Mouse (Mus musculus): ENCODE measurements at regions not wholly inside any gene's neighbourhood (a gene's known extent, or its start where the extent isn't known, plus 50 kb on each side); places are given as distances from the start of the nearest gene placed in this dataset.

DNA sequence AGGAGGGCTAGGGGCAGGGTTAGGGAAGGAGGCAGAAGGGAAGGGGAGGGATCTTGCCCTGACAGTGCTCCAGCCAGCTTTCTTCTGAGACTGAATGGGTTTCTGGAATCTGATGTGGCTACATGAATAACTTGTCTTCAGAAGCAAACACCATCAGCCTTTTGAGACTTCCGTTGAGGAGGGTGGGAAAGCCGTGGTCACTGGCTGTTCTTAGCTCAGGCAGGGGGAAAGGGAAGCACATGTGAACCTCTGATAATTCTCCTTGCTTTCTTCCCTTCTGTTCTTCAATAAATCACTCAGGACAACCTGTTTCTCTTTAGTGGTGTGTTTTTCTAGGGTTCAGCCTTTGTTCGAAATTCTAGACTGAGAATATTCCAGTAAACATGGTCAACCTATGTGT lies 148.9 kb downstream of the Bcl11a start:
- no peak for DNase-seq (ENCODE audit: low read depth, low spot score)

DNA sequence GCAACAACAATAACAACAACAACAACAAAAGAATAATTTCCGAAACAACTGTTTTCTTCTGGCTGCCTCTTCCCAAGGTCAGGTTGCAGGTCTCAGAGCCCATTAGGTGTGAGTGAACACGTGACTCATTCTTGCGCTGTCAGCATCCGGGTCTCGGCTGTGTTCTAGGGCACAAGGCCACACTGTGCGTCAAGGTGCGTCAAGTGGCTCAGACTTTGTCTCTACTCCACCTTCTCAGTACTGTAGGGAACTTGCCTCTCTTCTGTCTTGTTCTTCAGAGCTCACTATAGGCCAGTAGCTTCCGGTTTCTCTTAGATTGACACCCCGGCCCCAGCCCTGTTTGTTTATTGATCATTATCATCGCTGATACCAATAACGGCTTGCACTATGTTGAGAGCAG lies 155.5 kb downstream of the Bcl11a start:
- DNase-seq (ENCODE audit: low read depth, low spot score) = no peak

DNA sequence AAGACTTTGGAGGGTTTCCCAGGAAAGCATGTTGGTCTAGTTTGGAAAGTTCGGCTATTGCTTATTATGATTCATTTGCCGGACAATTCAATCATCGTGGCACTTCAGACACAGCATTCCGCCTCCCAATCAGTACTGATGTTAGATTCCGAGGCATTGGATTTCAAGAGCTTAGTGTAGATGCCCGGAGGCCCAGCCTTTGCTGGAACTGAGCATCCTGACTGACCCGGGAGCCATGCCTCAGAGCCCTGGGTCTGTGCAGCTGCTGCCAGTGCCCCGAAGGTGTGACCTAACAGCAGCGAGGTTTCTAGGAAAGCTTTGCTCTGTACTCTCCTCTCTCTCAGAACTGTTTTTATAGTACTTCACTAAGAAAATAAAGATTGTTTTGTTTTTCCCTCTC lies 156.0 kb downstream of the Bcl11a start:
- no peak for DNase-seq (ENCODE audit: low read depth, low spot score)

DNA sequence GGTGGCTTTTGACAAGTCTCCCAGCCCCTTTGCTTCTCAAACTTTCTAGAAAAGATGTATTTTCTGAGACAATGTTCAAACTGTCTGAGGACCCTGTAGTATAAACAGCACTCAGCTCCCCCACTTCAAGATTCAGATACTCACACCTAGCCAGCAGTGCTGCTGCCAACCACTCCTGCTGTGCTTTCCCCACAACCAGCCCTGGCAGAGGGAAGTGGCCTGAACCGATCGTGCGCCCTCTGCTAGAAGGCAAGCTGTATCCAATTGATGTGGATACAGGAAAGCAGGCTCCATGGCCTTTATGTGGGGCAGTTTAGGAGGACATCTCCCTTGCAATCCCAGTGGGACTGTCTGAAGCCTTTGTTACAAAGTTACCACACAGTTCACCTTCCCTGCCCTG lies 156.6 kb downstream of the Bcl11a start:
- no peak for DNase-seq (ENCODE audit: low read depth, low spot score)

DNA sequence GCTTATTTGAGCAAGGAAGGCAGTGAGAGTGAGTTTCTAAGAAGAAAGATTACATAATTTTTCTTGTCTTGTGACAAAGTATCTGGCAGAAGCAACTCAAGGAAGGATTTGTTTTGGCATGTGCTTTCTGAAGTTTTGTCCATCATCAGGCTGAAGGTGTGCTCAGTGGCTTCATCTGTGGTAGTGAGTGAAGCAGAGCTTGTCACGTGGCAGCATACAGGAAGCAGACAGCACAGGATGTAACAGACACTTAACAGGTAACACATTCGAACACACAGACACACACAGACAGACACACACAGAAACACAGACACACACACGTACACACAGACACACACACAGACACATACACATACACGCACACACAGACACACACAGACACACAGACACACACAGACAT lies 157.5 kb downstream of the Bcl11a start:
- DNase-seq (ENCODE audit: low read depth, low spot score) = no peak

DNA sequence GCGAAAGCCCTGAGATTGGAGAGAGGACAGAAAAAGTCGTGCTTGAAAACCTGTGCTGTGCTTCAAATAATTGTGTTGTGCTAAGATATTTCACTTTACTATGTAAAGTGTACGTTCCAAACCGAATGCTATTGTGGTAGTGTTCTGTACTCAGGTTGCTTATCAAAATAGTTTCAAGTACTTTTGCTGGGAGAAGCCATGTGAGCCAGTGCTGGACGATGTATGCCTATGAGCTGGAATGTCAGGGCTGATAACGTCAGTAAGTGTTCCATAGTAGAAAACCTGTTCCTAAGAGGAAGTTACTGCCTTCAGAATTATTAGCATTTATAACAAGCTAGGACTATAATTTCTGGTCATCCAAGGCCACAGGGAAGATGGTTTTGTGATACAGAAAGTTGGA lies 161.8 kb downstream of the Bcl11a start:
- DNase-seq (ENCODE audit: low read depth, low spot score) = no peak

DNA sequence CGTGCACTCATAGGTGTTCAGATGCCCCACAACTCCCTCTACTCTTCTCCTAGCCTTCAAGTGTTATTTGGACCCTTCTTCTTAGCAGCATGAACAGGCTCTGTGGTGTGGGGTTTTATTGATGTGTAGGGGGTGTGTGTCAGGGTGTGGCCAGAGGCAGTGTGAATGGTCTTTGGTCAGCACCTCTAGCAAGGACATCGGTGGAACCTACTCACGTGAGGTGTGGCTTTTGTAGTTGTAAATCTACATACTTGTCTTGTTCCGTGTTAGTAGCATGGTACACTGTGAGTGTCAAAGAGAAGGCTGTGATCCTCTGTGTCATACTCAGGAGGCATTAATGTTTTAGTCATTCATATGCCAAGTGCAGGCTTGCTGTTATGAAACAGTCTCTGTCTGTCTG lies 164.2 kb downstream of the Bcl11a start:
- no peak for DNase-seq (ENCODE audit: low read depth, low spot score)

DNA sequence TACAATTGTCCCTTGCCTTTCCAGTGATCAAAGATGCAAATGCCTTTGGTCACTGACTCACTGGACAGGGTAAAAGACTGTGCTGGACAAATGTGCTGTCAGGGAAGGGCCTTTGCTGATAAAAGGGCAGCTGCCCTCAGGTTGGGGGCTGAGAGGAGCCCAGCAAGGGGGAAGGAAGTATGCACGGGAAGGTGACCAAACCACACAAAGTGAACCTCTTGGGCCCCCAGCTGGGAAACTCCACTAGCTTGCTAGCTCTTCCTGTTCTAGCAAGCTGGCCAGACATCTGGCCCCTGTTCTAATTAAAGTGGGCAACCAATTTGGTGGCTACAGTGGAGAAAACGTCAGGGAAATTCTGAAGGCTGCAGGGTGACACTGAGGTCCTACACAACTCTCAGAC lies 165.0 kb downstream of the Bcl11a start:
- no peak for DNase-seq (ENCODE audit: low read depth, low spot score)

DNA sequence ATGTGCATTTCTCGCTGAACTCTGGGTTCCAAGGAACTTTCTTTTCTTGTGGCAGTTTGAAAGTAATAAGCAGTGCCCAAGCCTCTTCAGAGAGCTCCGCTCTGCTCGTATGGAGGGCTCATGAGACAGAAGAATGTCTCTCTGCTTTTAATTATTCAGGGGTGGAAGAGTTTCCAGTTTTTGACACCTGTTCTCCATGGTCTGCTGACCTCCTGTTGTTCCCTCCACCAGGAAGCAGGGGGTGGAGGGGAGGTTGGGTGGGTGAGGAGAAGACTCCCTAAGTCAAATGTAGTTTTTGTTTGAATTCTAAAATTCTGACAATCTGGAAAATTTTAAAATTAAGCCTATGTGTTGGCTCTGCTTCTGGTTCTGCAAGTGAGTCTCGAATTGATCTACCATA lies 167.5 kb downstream of the Bcl11a start:
- DNase-seq (ENCODE audit: low read depth, low spot score) = no peak

DNA sequence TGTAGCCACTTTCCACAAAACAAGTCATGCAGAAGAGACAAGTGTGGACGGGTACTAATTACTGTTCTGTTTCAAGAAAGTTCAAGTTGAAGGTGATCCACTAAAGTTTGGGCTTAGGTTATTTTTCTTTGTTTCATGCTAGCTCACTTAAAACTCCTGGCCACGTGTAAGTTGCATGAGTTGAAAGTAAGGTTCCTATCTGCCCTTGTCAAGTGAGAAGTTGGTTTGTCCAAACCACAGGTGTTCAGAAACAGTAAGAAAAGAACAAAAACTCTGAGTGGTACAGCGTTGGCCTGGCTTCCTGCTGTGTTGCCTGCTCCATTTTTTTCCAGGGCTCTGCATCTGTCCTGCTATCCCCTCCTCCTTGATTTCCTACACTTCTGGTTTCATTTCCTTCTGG lies 168.5 kb downstream of the Bcl11a start:
- DNase-seq (ENCODE audit: low read depth, low spot score) = no peak

DNA sequence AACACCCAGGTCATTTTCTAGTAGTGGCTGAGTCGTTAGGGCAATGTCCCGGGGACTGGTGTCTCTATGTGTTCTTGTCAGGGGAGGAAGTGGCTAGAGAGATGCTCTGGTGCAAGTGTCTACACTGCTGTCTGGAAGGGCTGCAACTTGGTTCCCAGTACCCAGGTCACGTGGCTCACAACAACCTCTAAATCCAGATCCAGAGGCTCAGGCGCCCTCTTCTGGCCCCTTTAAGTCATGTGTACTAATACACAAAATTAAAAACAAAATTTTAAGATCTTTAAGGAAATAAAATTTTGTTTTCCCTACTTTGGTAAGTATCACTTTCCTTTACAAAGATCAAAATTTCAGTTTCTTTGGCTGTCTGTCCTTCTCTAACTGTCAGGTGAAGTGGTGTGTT lies 169.4 kb downstream of the Bcl11a start:
- no peak for DNase-seq (ENCODE audit: low read depth, low spot score)

DNA sequence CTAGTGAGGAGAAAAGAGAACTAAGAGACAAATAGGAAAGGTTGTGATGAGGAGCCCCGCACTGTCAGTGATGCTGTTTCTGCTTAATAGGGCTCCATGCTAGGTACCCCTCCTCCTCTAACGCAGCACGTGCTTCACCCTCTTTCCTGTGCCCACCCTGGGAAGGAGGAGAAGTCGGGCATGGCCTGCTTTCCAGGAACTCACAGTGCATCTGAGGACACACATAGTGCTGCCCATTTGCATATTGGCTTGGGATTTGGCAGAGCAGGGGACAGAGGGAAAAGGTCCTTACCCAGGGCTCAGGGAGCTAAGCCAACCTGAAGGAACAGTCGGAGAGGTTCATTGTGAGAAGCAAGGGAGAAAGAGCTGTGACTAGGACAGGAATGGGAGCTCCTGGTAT lies 173.7 kb downstream of the Bcl11a start:
- no peak for DNase-seq (ENCODE audit: low read depth, low spot score)

DNA sequence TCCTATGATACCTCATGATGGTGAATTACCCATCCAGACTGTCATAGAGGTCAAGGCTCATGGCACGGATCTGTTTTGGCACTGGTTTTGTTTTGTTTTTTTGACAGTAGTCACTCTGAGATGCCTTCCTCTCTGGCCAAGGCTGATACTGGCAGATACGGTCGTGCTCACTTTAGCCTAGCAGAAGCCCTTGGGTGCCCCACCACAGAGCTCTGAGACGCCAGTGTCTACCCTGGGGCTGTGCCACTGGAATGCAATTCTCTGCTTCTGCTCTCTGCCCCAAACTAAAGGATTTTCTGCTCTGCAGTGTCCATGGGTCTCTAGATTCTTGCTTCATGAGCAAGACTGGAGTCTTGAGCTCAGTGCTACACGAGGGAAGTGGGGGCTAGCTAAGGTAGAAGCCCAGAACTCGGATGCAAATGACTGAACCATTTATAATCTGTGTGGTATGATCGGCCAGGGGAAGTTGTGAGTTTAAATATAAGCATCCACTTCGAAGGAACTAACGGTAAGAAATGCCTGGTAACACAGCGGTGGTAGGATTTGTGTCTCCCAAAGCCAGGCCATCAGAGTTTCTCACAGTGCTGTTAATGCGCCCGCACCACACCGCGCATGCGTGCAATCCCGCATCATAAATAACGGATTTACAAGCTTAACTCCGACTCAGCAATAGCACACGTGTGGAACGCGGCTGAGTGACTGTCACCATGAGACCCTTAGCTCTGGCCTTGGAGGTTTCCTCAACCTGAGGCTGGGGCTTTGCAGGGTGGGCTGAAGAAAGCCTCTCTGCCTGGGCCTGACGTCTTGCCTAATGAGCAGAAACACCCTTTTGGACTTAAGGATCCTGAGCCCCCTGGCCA lies 177.6 kb downstream of the Bcl11a start:
- DNase-seq (ENCODE audit: low read depth, low spot score) = no peak

DNA sequence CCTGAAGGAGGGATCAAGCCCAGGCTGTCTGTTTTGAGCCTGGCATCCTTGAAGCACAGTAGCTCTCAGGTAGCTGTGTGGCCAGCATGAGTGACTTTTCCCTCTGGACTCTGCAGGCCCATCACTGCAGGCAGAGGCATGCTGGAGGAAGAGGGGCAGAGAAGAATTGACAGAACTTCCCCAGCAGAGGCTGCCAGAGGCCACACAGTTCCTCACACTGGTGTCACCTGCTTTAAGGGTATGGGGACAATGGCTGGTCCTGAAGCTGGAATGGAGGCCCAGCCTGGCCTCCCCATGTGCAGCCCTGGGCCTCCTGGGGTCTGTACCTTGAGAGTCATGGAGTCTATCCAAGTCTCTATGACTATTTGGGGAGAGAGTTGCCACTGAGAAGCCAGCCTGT lies 179.9 kb downstream of the Bcl11a start:
- DNase-seq (ENCODE audit: low read depth, low spot score) = no peak

DNA sequence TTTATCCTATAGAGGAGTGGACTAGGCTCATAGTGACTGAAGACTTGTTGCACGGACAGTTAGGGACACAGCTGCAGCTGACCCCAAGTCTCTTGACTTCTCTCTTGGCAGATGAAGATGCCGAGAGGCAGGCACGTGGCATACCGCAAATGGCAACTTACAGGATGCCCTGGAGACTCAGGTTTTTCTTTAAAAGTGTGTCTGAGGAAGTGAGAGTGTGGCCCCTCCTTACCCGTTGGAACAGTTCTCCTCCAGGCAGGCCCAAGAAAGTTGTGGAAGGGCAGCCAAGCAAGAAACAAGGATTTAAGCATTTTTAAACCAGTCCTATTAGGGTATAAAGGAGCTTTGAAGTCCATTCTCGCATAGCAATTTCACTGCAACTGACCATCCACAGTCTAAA lies 180.5 kb downstream of the Bcl11a start:
- no peak for DNase-seq (ENCODE audit: low read depth, low spot score)

DNA sequence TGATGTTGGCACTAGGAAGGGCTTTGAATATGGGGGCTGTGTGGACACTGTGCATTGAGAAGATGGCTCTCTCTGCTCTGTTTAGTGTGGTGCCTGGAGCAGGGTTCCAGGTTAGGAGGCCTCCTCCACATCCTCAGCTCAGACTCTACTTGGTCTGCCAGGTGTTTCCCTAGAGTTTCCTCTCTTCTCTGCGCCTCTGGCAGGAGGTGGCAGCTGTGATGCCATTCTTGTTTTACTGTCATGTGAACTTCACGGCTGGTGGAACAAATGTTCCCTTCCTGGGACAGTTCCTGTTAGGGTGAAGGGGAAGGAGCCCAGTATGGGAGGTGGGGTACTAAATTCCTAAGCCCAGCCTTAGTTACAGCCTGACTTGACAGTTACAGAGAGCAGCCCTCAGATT lies 181.8 kb downstream of the Bcl11a start:
- no peak for DNase-seq (ENCODE audit: low read depth, low spot score)

DNA sequence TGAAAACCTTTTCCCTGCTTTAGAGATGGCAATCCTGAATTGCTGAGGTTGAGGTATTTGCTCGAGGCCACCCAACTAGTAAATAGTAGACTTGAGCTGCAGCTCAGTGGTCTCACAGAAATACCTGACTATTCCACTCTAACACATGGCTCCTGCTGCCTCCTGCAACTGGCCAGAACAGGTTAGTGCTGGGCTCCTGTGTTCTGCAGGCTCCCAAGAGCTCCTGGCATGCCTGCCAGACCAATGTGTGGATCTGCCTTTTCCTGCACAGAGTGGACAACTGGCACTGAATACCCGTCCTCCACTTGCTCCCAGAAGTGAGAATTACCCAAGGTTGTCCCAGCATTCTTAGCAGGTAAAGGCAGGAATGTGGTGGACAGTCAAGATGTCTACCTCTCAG lies 191.2 kb downstream of the Bcl11a start:
- no peak for DNase-seq (ENCODE audit: low read depth, low spot score)

DNA sequence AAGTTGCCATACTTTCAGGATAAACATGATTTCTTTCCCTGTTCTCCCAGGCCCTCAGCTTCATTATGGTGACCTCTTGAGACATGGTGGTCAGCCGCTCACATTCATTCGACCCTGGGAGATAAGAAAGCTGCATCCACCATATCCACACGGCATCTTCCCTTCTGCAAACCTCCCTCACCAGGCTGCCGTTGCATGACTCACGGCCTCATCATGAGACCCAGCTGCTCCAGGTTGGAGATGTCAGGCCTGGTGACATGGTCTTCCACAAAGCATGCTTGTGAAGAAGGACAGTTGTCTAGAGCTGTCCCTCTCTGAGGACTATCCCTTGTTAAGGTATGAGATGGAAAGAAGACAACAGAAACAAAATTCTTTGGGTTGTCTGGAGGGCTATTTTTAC lies 203.8 kb downstream of the Bcl11a start:
- DNase-seq (ENCODE audit: low read depth, low spot score) = no peak

DNA sequence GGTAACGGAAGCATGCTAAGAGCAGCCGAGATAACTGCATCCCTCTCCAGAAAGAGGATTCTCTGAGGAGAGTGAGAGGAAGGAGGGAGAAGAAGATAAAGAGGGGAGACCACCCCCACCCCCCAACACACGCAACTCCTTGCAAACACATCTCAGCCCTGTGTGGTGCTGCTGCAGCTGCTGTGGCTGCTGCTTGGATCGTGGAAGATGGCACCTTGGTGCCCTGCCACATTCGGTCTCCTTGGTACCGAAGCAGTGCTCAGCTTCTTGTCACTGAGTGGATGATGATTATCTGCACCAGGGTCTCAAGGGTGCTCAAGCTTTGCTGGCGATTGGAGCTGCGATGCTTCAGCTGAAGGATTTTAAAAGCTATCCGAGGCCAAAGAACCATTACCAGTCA lies 204.7 kb downstream of the Bcl11a start:
- no peak for DNase-seq (ENCODE audit: low read depth, low spot score)

DNA sequence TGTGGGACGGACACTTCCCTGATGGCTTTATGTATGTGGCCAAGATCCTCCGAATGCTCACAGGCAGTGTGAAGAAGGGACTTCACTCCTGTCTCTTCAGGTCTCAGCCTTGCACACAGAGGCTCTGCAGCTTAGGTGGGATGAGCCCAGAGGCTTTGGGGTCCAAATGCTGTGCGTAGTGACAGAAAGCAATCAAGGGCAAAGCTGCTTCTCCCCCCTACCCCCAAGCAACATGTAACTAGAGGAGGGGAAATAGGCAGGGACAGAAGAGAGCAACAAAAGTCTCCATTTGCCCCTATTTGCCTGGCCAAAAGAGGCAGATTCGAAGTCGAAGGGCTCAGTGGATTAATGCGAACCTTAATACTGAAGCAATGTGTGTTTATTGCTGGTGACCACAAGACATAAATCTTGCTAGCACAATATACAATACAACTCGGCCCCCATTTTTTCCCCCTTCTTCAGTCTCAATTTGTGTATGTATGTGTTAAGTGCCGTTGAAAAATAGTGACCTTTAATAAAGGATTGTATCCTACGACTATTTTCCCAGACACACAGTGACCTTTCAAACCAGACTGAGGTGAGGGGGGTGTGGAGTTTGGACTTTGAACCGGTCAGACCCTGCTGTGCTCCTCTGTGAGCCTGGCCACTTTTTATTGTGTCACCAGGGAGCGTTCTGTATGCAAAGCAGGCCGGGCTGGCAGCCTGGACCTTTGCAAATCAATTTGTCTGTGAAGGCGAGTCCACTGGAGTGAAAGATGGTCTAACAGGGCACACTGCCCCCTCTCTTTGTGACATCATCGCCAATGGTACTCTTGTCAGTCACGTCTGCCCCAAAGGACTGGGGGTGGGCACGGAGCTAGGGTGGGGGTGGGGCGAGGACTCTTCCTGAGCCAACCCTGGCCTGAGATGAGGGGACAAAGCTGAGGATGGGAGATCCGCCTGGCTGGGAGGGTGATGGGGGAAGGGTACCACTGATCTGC lies 208.6 kb downstream of the Bcl11a start:
- DNase-seq (ENCODE audit: low read depth, low spot score) = no peak

DNA sequence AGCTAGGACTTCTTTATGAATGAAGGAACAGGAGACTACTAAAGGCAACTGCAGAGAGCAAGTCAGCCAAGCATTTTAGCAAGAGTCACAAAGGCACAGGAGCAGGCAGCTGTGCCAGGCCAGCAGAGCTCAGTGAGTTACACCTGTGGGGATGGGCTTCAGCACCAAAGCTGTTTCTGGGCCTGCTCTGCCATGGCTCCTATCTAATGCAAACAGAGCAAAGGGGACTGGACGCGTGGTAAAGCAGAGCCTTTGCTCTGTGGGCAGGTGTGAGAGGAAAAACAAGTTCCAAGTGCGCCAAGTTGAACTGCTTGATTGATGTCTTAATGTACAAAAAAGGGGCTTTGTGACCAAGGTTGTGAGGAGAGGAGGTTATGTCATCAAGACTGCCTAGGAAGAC lies 215.4 kb downstream of the Bcl11a start:
- DNase-seq (ENCODE audit: low read depth, low spot score) = no peak

DNA sequence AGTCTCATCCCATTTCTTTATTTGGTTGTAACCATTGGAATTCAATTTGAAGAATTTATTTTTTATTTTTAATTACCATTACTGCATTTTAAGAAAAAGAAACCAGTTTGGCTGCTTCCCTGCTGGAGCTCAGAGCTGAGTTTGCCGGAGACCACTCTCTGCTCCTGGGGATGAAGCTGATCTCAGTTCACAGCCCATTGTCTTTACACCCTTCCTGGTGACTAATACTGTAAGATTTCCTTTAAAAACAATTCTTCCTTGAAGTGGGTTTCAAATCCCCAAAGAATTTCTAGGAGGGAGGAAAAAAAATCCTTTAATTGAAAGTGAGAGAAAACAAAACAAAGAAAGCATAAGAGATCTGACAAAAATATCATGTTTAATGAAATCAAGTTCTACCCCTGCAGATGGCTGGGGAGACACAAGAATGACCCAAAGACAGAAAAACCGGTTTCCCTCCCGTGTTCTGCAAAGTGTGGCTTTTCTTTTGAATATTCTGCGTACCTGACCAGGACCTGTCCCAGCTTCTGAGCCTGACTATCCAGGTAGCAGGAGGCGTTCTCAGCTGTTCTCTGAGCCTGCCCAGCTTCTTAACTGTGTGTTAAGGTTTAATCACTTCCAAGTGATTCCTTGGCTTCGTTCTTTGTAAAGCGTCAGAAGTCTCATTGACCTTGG lies 216.1 kb downstream of the Bcl11a start:
- DNase-seq (ENCODE audit: low read depth, low spot score) = no peak
